Mouse (Mus musculus) c-Kit-positive CD71-positive TER-119-positive erythroid progenitor cells, embryonic 14.5 days (primary cell): ENCODE measurements at regions not wholly inside any gene's neighbourhood (a gene's known extent, or its start where the extent isn't known, plus 50 kb on each side); places are given as distances from the start of the nearest gene placed in this dataset.
A peak's percentile ranks its signal among the peaks of the same experiment; 100 is the strongest.

Experiments used
- DNase-seq: peaks from one replicate; pipeline ENCODE4 v3.0.0-alpha.2; 2013; ENCODE audit warnings: low spot score

- DNase-seq, result no peak
Observed at GRCm38 (mm10) chr11:20882756-20883155, 51.9 kb upstream of the Lgalsl start.

- DNase-seq, result no peak
Observed at GRCm38 (mm10) chr11:20883907-20884306, 53.1 kb upstream of the Lgalsl start.

GRCm38 (mm10) chr11:20887044-20887443, 56.2 kb upstream of the Lgalsl start:
- no peak for DNase-seq

GRCm38 (mm10) chr11:20890479-20890878, 59.6 kb upstream of the Lgalsl start:
- DNase-seq, result no peak

- no peak for DNase-seq
Observed at GRCm38 (mm10) chr11:20891711-20892110, 60.9 kb upstream of the Lgalsl start.

GRCm38 (mm10) chr11:20896277-20897123, 65.6 kb upstream of the Lgalsl start:
- DNase-seq, result no peak

- DNase-seq, result no peak
Observed at GRCm38 (mm10) chr11:20897468-20897867, 66.6 kb upstream of the Lgalsl start.

- DNase-seq, result no peak
Observed at GRCm38 (mm10) chr11:20898558-20898957, 67.7 kb upstream of the Lgalsl start.

GRCm38 (mm10) chr11:20899766-20900165, 68.9 kb upstream of the Lgalsl start:
- no peak for DNase-seq

GRCm38 (mm10) chr11:20902001-20902400, 71.1 kb upstream of the Lgalsl start:
- no peak for DNase-seq

GRCm38 (mm10) chr11:20902910-20903309, 72.1 kb upstream of the Lgalsl start:
- DNase-seq, result no peak

- DNase-seq, result no peak
Observed at GRCm38 (mm10) chr11:20907996-20908395, 77.1 kb upstream of the Lgalsl start.

- no peak for DNase-seq
Observed at GRCm38 (mm10) chr11:20908471-20908870, 77.6 kb upstream of the Lgalsl start.

- DNase-seq, result no peak
Observed at GRCm38 (mm10) chr11:20913042-20913441, 82.2 kb upstream of the Lgalsl start.

- peak; percentile 88 for DNase-seq
Observed at GRCm38 (mm10) chr11:20913598-20914296, 82.9 kb upstream of the Lgalsl start.

GRCm38 (mm10) chr11:20914297-20914997, 83.6 kb upstream of the Lgalsl start:
- DNase-seq, result peak; percentile 13

GRCm38 (mm10) chr11:20915182-20915602, 84.3 kb upstream of the Lgalsl start:
- DNase-seq, result peak; percentile 19

GRCm38 (mm10) chr11:20915687-20916432, 85.0 kb upstream of the Lgalsl start:
- no peak for DNase-seq

GRCm38 (mm10) chr11:20916473-20916911, 85.6 kb upstream of the Lgalsl start:
- peak; percentile 87 for DNase-seq

- DNase-seq, result peak; percentile 19
Observed at GRCm38 (mm10) chr11:20916961-20917360, 86.1 kb upstream of the Lgalsl start.

- peak; percentile 27 for DNase-seq
Observed at GRCm38 (mm10) chr11:20917483-20917882, 86.6 kb upstream of the Lgalsl start.

GRCm38 (mm10) chr11:20923115-20923514, 92.3 kb upstream of the Lgalsl start:
- DNase-seq, result no peak
